Mouse (Mus musculus): ENCODE results near the gene Ebf3. TPM values are rescaled to one million over a fixed set of nuclear protein-coding genes. Genes with fewer than 3 reads are reported as not detected.

The Ebf3 gene
- polyA plus RNA-seq, 1 experiment from 2014 or later = 1.5 TPM

- H3K36me3 ChIP-seq = no peaks in the 10 kb centered on the region
- 43% methylated on average over 11 of the region's 11 CpGs for WGBS
- no peak overlapping the region for H3K4me3 ChIP-seq (replicated peaks)
- no peak overlapping the region for H3K9ac ChIP-seq
- peaks cover 36% of the 10 kb centered on the region for H3K27me3 ChIP-seq
- H3K4me2 ChIP-seq = no peak overlapping the region
- 0 out of 2 replicates have a peak, but pooled peaks cover 4% of the 10 kb centered on the region for H3K4me1 ChIP-seq
- ATAC-seq (replicated peaks; ENCODE audit: low FRiP score) = no peak
- no peaks in the 10 kb centered on the region for H3K9me3 ChIP-seq (replicated peaks)
- no peak overlapping the region for H3K27ac ChIP-seq
These were observed 67.9 kb downstream of the Ebf3 start for GRCm38 (mm10) chr7:137246213-137246872.

- Histone ChIP-seq H3K27me3 (peaks cover 46% of the 10 kb centered on the region), H3K4me3 (replicated peaks) (no peak overlapping the region), H3K9me3 (replicated peaks) (no peaks in the 10 kb centered on the region), H3K9ac (no peak overlapping the region), H3K36me3 (no peaks in the 10 kb centered on the region), H3K27ac (no peak overlapping the region), H3K4me2 (no peak overlapping the region), H3K4me1 (0 out of 2 replicates have a peak, but pooled peaks cover 4% of the 10 kb centered on the region)
- no peak for ATAC-seq (replicated peaks; ENCODE audit: low FRiP score)
- WGBS = 82% methylated on average over 7 of the region's 7 CpGs
These were observed 69.4 kb downstream of the Ebf3 start for GRCm38 (mm10) chr7:137244839-137245238.

DNA sequence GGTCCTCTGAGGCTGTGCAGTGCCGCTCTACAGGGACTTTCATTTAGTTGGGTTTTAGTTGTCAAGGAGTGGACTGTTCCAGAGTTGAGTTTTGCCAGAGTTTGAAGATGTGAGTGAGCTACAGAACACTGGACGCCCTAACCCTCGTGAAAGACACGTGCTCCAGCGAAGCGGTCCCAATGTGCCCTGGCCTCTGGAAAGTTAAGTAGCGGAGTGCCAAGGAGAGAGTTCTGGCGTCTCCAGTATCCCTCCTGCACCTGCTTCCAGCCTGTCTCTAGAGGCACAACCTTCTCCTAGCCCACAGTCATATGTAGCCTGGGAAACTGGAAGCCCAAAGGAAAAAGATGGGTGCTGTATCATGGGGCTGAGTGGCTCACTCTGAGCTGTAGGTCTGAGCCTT, 73.8 kb downstream of the Ebf3 start:
- Histone ChIP-seq H3K9ac (no peak overlapping the region), H3K9me3 (replicated peaks) (no peaks in the 10 kb centered on the region), H3K4me2 (no peak overlapping the region), H3K36me3 (no peaks in the 10 kb centered on the region), H3K27me3 (peaks cover 58% of the 10 kb centered on the region), H3K4me3 (replicated peaks) (no peak overlapping the region), H3K27ac (no peak overlapping the region), H3K4me1 (peaks cover 4% of the 10 kb centered on the region; the same call in 1 of the 2 replicates)
- 65% methylated on average over 8 of the region's 8 CpGs for WGBS
- no peak for ATAC-seq (replicated peaks; ENCODE audit: low FRiP score)

GRCm38 (mm10) chr7:137239542-137240133, 74.6 kb downstream of the Ebf3 start:
- H3K4me3 ChIP-seq (replicated peaks) = no peak overlapping the region
- no peak overlapping the region for H3K4me2 ChIP-seq
- H3K4me1 ChIP-seq = peaks cover 4% of the 10 kb centered on the region; the same call in 1 of the 2 replicates
- ATAC-seq (replicated peaks; ENCODE audit: low FRiP score) = no peak
- H3K9me3 ChIP-seq (replicated peaks) = no peaks in the 10 kb centered on the region
- no peaks in the 10 kb centered on the region for H3K36me3 ChIP-seq
- no peak overlapping the region for H3K27ac ChIP-seq
- 55% methylated on average over 5 of the region's 5 CpGs for WGBS
- no peak overlapping the region for H3K9ac ChIP-seq
- H3K27me3 ChIP-seq = peaks cover 57% of the 10 kb centered on the region

DNA sequence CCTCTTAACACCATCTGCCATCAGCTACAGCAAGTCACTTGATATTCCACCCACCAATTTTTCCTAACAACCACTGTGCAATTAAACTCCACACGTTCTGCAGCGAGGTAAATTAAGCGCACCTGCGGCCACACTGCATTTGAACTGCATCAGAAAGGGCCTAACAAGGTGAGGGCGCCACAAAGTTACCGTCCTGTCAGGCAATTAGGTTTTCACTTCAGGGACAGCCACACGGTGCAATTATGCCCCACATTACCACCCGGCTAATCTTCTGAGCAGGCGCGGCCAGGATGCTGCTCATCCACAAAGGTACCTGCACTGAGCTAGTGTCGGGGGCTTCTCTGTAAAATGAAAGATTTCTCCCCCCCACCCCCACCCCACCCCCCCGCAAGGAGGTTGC, 76.8 kb downstream of the Ebf3 start:
- H3K36me3 ChIP-seq = no peaks in the 10 kb centered on the region
- no peak overlapping the region for H3K9ac ChIP-seq
- no peak overlapping the region for H3K4me2 ChIP-seq
- H3K27ac ChIP-seq = no peak overlapping the region
- WGBS = 51% methylated on average over 12 of the region's 12 CpGs
- no peak for ATAC-seq (replicated peaks; ENCODE audit: low FRiP score)
- H3K27me3 ChIP-seq = peaks cover 46% of the 10 kb centered on the region
- H3K4me1 ChIP-seq = peaks cover 4% of the 10 kb centered on the region; the same call in 1 of the 2 replicates
- H3K9me3 ChIP-seq (replicated peaks) = no peaks in the 10 kb centered on the region
- no peak overlapping the region for H3K4me3 ChIP-seq (replicated peaks)

GRCm38 (mm10) chr7:137223823-137224222, 90.4 kb downstream of the Ebf3 start:
- ATAC-seq (replicated peaks; ENCODE audit: low FRiP score) = no peak
- no peak overlapping the region for H3K9ac ChIP-seq
- no peaks in the 10 kb centered on the region for H3K9me3 ChIP-seq (replicated peaks)
- H3K27ac ChIP-seq = no peak overlapping the region
- H3K4me2 ChIP-seq = no peak overlapping the region
- 91% methylated on average over 3 of the region's 3 CpGs for WGBS
- H3K4me1 ChIP-seq = peaks cover 6% of the 10 kb centered on the region
- no peak overlapping the region for H3K4me3 ChIP-seq (replicated peaks)
- H3K27me3 ChIP-seq = no peaks in the 10 kb centered on the region; the same call in 1 of the 2 replicates
- no peaks in the 10 kb centered on the region for H3K36me3 ChIP-seq

DNA sequence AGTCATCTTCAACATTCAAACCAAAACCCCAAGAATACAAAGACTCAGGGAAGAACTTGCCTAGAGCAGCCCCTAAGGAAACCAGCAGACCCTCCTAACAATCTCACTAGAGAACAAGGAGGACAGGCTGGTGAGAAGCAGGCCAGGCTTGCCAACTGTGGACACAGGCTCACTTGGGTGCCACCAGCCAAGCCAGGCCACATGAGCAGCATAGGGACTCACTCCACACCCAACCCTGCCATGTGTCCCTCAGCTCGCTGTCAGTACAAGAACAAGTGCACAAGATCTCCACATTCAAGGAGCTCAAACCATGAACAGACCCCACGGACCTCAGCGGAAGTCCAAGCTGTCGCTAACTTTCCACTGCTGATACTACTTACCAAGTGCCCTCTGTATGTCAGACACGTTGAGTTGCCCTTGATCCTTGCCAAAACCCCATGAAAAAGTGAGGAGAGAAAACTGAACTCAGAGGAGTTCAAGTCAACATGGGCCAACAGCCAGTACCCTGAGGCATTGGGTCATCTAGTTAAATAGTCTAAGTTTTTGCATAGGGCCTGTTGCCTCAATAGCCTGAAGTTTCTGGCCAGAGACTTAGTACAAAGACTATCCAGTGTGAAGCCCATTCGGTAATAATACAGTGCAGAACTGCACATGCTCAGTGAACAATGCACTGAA, 91.3 kb downstream of the Ebf3 start:
- 88% methylated on average over 6 of the region's 6 CpGs for WGBS
- ATAC-seq (replicated peaks; ENCODE audit: low FRiP score) = no peak
- Histone ChIP-seq H3K4me3 (replicated peaks) (no peak overlapping the region), H3K4me2 (no peak overlapping the region), H3K4me1 (peaks cover 6% of the 10 kb centered on the region), H3K27me3 (no peaks in the 10 kb centered on the region; the same call in 1 of the 2 replicates), H3K9me3 (replicated peaks) (no peaks in the 10 kb centered on the region), H3K27ac (no peak overlapping the region), H3K36me3 (no peaks in the 10 kb centered on the region), H3K9ac (no peak overlapping the region)

GRCm38 (mm10) chr7:137221599-137221998, 92.6 kb downstream of the Ebf3 start:
- Histone ChIP-seq H3K4me2 (no peak overlapping the region), H3K27ac (no peak overlapping the region), H3K4me3 (replicated peaks) (no peak overlapping the region), H3K27me3 (no peaks in the 10 kb centered on the region; the same call in 1 of the 2 replicates), H3K4me1 (peaks cover 6% of the 10 kb centered on the region), H3K36me3 (no peaks in the 10 kb centered on the region), H3K9me3 (replicated peaks) (no peaks in the 10 kb centered on the region), H3K9ac (no peak overlapping the region)
- 13% methylated on average over 6 of the region's 6 CpGs for WGBS
- no peak; the same call in 1 of the 2 replicates for ATAC-seq (replicated peaks; ENCODE audit: low FRiP score)

GRCm38 (mm10) chr7:137220436-137220835, 93.8 kb downstream of the Ebf3 start:
- no peak overlapping the region for H3K27ac ChIP-seq
- no peaks in the 10 kb centered on the region for H3K36me3 ChIP-seq
- H3K4me2 ChIP-seq = no peak overlapping the region
- H3K27me3 ChIP-seq = no peaks in the 10 kb centered on the region; the same call in 1 of the 2 replicates
- H3K9ac ChIP-seq = no peak overlapping the region
- 90% methylated on average over 4 of the region's 4 CpGs for WGBS
- no peak overlapping the region for H3K4me3 ChIP-seq (replicated peaks)
- H3K9me3 ChIP-seq (replicated peaks) = no peaks in the 10 kb centered on the region
- peaks cover 6% of the 10 kb centered on the region for H3K4me1 ChIP-seq
- ATAC-seq (replicated peaks; ENCODE audit: low FRiP score) = no peak

DNA sequence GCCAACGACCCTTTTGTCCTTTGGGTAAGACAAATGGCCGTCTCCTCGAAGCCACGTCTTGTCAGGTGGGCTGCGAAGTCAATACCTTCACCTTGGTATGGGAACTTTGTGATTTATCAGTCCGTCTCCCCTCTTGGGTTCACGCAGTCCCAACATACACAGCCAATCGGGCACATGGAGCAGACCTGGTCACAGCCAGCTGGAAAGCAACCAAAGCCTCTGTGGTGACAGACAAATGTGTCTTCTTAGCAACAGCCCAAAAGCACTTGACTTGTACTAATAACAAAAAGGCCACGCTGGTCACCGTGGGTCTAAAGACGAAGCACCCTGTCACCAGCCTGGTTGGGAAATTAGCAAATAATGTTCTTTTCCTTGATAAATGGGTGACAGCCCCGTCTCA, 95.5 kb downstream of the Ebf3 start:
- H3K27me3 ChIP-seq = no peaks in the 10 kb centered on the region; the same call in 1 of the 2 replicates
- ATAC-seq (replicated peaks; ENCODE audit: low FRiP score) = no peak
- no peaks in the 10 kb centered on the region for H3K36me3 ChIP-seq
- 77% methylated on average over 12 of the region's 12 CpGs for WGBS
- no peaks in the 10 kb centered on the region for H3K9me3 ChIP-seq (replicated peaks)
- H3K4me3 ChIP-seq (replicated peaks) = no peak overlapping the region
- H3K4me2 ChIP-seq = no peak overlapping the region
- H3K27ac ChIP-seq = no peak overlapping the region
- peaks cover 6% of the 10 kb centered on the region for H3K4me1 ChIP-seq
- no peak overlapping the region for H3K9ac ChIP-seq

DNA sequence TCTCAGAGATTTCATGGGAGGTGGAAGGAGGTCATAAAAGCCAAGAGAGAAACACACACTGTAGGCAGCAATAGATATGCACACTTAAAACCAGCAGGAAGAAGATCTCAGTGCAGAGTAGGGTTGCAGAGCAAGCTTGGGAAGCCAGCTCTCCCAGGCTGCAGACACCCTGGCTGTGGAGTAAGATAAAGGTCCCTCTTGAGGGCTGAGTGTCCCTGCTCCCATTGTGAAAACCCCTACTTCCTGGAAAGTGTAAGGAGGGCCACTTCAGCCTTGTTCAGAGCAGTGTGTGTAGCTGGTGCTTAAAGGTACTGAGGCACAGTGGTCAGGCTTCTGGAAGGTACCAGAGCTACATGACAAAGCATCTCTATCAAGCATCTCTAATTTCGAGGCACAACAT, 100.8 kb downstream of the Ebf3 start:
- no peak overlapping the region for H3K4me2 ChIP-seq
- no peak overlapping the region for H3K4me3 ChIP-seq (replicated peaks)
- H3K27me3 ChIP-seq = peaks cover 10% of the 10 kb centered on the region
- ATAC-seq (replicated peaks; ENCODE audit: low FRiP score) = no peak
- no peaks in the 10 kb centered on the region for H3K36me3 ChIP-seq
- 89% methylated on average over 1 of the region's 1 CpGs for WGBS
- no peak overlapping the region for H3K9ac ChIP-seq
- H3K9me3 ChIP-seq (replicated peaks) = no peaks in the 10 kb centered on the region
- H3K27ac ChIP-seq = no peak overlapping the region
- H3K4me1 ChIP-seq = no peaks in the 10 kb centered on the region

DNA sequence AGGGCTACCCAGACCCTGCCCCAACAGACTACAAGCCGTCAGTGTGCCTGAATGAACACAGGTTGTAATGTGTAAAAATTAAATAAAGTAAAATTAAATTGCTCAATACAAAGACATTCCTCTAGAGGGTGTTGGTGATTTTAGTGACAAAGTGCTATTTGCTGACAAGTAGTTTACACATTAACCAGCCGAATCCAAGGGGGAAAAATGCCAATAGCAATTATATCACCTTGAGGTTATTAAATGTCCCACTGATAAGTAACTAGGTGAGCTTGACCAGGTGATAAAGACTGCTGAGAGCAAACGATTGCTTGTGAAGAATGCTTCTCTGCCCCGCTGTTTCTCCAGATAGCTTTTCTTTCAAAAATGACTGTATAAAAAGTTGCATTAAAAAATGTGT, 102.9 kb downstream of the Ebf3 start:
- Histone ChIP-seq H3K27ac (no peak overlapping the region), H3K4me3 (replicated peaks) (no peak overlapping the region), H3K27me3 (peaks cover 26% of the 10 kb centered on the region), H3K36me3 (no peaks in the 10 kb centered on the region), H3K4me1 (peaks cover 4% of the 10 kb centered on the region; the same call in 1 of the 2 replicates), H3K9me3 (replicated peaks) (no peaks in the 10 kb centered on the region), H3K9ac (no peak overlapping the region), H3K4me2 (no peak overlapping the region)
- ATAC-seq (replicated peaks; ENCODE audit: low FRiP score) = no peak
- WGBS = 66% methylated on average over 4 of the region's 4 CpGs

Data from kidney, embryonic 15.5 days (tissue).